16 mouse cellular contexts compared by ENCODE assay signal in genomic region chr9:31857512-31857911, GRCm38 (mm10). TPM values are rescaled to one million over a fixed set of nuclear protein-coding genes. Genes with fewer than 3 reads are reported as not detected.
A peak's percentile ranks its signal among the peaks of the same experiment; 100 is the strongest.
DNase-seq lines count a peak whose midpoint lies in the region; ATAC-seq lines count a peak whose summit lies in the region.
"Had no signal": no experiment of that assay in that cellular context is flagged by ENCODE, and none has a peak within 500 bp of the region (broad histone marks: within the 10 kb centered on the region; RNA-seq: fewer than 3 reads in every experiment).

No protein-coding gene starts in this region.

- no peak overlapping the region for H3K27ac ChIP-seq in forebrain, embryonic 13.5 days
- no peak overlapping the region for H3K27ac ChIP-seq in forebrain, embryonic 10.5 days
- no peak overlapping the region for H3K27ac ChIP-seq in neural tube, embryonic 15.5 days (replicated peaks)
- H3K27ac ChIP-seq: embryonic facial prominence, embryonic 13.5 days had no signal

- peaks cover 8% of the 10 kb centered on the region; the same call in 1 of the 2 replicates for H3K4me1 ChIP-seq in forebrain, embryonic 13.5 days
- peaks cover 14% of the 10 kb centered on the region for H3K4me1 ChIP-seq in forebrain, embryonic 10.5 days
- H3K4me1 ChIP-seq in neural tube, embryonic 15.5 days = peaks cover 14% of the 10 kb centered on the region
- H3K4me1 ChIP-seq: heart, embryonic 12.5 days had no signal

- H3K9ac ChIP-seq in forebrain, embryonic 13.5 days = no peak overlapping the region
- no peak overlapping the region for H3K9ac ChIP-seq in neural tube, embryonic 15.5 days (replicated peaks)
- H3K9ac ChIP-seq: embryonic facial prominence, embryonic 13.5 days; heart, embryonic 12.5 days had no signal

- no peaks in the 10 kb centered on the region for H3K36me3 ChIP-seq in forebrain, embryonic 13.5 days (ENCODE audit: poor library complexity, severe bottlenecking)
- H3K36me3 ChIP-seq in forebrain, embryonic 10.5 days (replicated peaks) = no peaks in the 10 kb centered on the region
- H3K36me3 ChIP-seq in neural tube, embryonic 15.5 days = no peaks in the 10 kb centered on the region
- H3K36me3 ChIP-seq: embryonic facial prominence, embryonic 13.5 days; heart, embryonic 12.5 days had no signal

- ATAC-seq in forebrain, embryonic 13.5 days = peak; percentile 57
- ATAC-seq in neural tube, embryonic 15.5 days (ENCODE audit: low FRiP score) = peak; percentile 42; the same call in 1 of the 2 replicates
- ATAC-seq: inflammation-experienced regulatory T-cells, adult 6 months had no signal

- intact Hi-C loops in left cerebral cortex, postnatal 10 days (cut with DNase I) = no loop called here

- 83% methylated on average over 1 of the region's 1 CpGs for WGBS in forebrain, embryonic 13.5 days
- 83% methylated on average over 1 of the region's 1 CpGs for WGBS in forebrain, embryonic 10.5 days
- 78% methylated on average over 1 of the region's 1 CpGs for WGBS in neural tube, embryonic 15.5 days

- H3K4me2 ChIP-seq in forebrain, embryonic 13.5 days = no peak overlapping the region
- no peak overlapping the region for H3K4me2 ChIP-seq in neural tube, embryonic 15.5 days
- H3K4me2 ChIP-seq: heart, embryonic 12.5 days had no signal

- no peaks in the 10 kb centered on the region for H3K27me3 ChIP-seq in forebrain, embryonic 13.5 days
- peaks cover 39% of the 10 kb centered on the region for H3K27me3 ChIP-seq in forebrain, embryonic 10.5 days (ENCODE audit: poor library complexity, severe bottlenecking)
- H3K27me3 ChIP-seq in neural tube, embryonic 15.5 days (replicated peaks) = 0 out of 2 replicates have a peak, but pooled peaks cover 3% of the 10 kb centered on the region

- no peak for DNase-seq in forebrain, embryonic 10.5 days (ENCODE audit: extremely low spot score, low spot score)
- DNase-seq in left cerebral cortex, postnatal 10 days (ENCODE audit: extremely low spot score in 1 of 2, low spot score in 2 of 2) = peak; percentile 29 to 33
- no peak for DNase-seq in left cerebral cortex, adult 11 months (ENCODE audit: low spot score)
- peak; percentile 21 to 57 for DNase-seq in frontal cortex, postnatal 36 days (ENCODE audit: low spot score in 2 of 2)
- no peak for DNase-seq in cerebellum, postnatal 14 days
- DNase-seq in cerebellum, adult 18-20 months = no peak
- DNase-seq: adrenal gland, postnatal 25 days; cerebellum, adult 8-10 months; kidney, postnatal 36 days; spleen, adult 18-20 months had no signal

- H3K4me3 ChIP-seq in forebrain, embryonic 13.5 days = no peak overlapping the region
- H3K4me3 ChIP-seq in forebrain, embryonic 10.5 days = no peak overlapping the region
- no peak overlapping the region for H3K4me3 ChIP-seq in neural tube, embryonic 15.5 days (replicated peaks)
- H3K4me3 ChIP-seq: embryonic facial prominence, embryonic 13.5 days; heart, embryonic 12.5 days had no signal

- H3K9me3 ChIP-seq in forebrain, embryonic 13.5 days (replicated peaks) = no peaks in the 10 kb centered on the region
- no peaks in the 10 kb centered on the region for H3K9me3 ChIP-seq in forebrain, embryonic 10.5 days
- no peaks in the 10 kb centered on the region for H3K9me3 ChIP-seq in neural tube, embryonic 15.5 days (replicated peaks)
- H3K9me3 ChIP-seq: embryonic facial prominence, embryonic 13.5 days; heart, embryonic 12.5 days had no signal

RNA-seq across cellular contexts. Expression of gene Barx2, which starts 55.8 kb away (rescaled TPM):
- polyA plus RNA-seq in forebrain, embryonic 13.5 days (2015; fragmentation: Nextera tagmentation; extraction: Ambion mirVana) = not detected in 2 replicates
- polyA plus RNA-seq in forebrain, embryonic 10.5 days (2016; fragmentation: Nextera tagmentation; extraction: Ambion mirVana) = not detected in 2 replicates
- 1 to 10 TPM; 7.6 to 9.2 TPM for total RNA-seq in left cerebral cortex, postnatal 10 days (2021)
- 0.17 and 0.20 TPM in 2 replicates for polyA plus RNA-seq in neural tube, embryonic 15.5 days (2015; fragmentation: Nextera tagmentation; extraction: Ambion mirVana)
- total RNA-seq: adrenal gland, postnatal 25 days had no signal
- polyA plus RNA-seq: heart, embryonic 12.5 days; inflammation-experienced regulatory T-cells, adult 6 months; lung, embryonic 16.5 days had no signal

Comparison
In these comparisons a context has a peak if more than half of its experiments do, and no peak if none do; other contexts are left out.
1. DNase-seq: peak in left cerebral cortex, postnatal 10 days (2 of 2) and frontal cortex, postnatal 36 days (2 of 2); none in forebrain, embryonic 10.5 days (single experiment), left cerebral cortex, adult 11 months (single experiment), cerebellum, postnatal 14 days (0 of 2) and cerebellum, adult 18-20 months (0 of 2).